8 mouse cellular contexts compared by ENCODE assay signal in the genomic region with DNA sequence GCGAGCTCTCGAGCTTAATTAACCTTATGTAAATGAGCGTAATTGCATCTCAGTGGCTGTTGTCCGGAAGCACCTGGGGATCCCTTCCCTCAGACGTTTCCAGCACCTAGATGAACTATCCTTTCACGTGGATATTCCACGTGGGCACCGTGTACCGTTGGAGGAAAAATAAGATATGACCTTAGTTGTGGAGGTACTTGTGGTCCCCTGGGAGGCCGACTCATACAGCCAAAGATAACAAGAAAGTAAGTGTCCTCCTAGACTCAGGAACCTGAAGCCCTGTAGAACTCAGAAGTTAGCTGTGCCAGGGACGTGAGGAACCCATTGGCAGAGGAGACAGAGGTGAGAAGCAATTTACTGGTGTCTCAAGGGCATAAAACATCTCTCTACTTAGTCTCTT. TPM values are rescaled to one million over a fixed set of nuclear protein-coding genes. Genes with fewer than 3 reads are reported as not detected.
DNase-seq lines count a peak whose midpoint lies in the region; ATAC-seq and TF ChIP-seq lines count a peak whose summit lies in the region.

No protein-coding gene starts in this region.

- H3K4me2 ChIP-seq in kidney, postnatal 0 days (ENCODE audit: low read length) = peak overlapping the region; percentile 53
- no peak overlapping the region for H3K4me2 ChIP-seq in embryonic facial prominence, embryonic 11.5 days (ENCODE audit: low read depth, low read length)

- peaks cover 63% of the 10 kb centered on the region for H3K27me3 ChIP-seq in kidney, postnatal 0 days (ENCODE audit: insufficient read depth, low read length)
- H3K27me3 ChIP-seq in embryonic facial prominence, embryonic 11.5 days (ENCODE audit: control insufficient read depth, insufficient read depth, low read length) = peaks cover 59% of the 10 kb centered on the region

- no peak overlapping the region for H3K9ac ChIP-seq in kidney, postnatal 0 days (ENCODE audit: low read depth, low read length)
- H3K9ac ChIP-seq in embryonic facial prominence, embryonic 11.5 days (replicated peaks; ENCODE audit: low read length) = no peak overlapping the region

- no peak for DNase-seq in kidney, postnatal 0 days (ENCODE audit: low spot score)
- DNase-seq in kidney, postnatal 36 days = no peak
- no peak for DNase-seq in embryonic facial prominence, embryonic 11.5 days (ENCODE audit: low spot score)
- peak; percentile 60 for DNase-seq in induced T-regulatory cell, adult 2 months (ENCODE audit: low read depth)
- peak; percentile 27 for DNase-seq in neural tube, embryonic 10.5 days (ENCODE audit: extremely low spot score, low spot score)
- no peak for DNase-seq in frontal cortex, postnatal 25 days (ENCODE audit: low spot score in 2 of 2)
- DNase-seq in gastrocnemius, adult 8-10 months (ENCODE audit: low spot score in 2 of 2) = no peak
- no peak for DNase-seq in thymus, postnatal 25 days

- no peaks in the 10 kb centered on the region for H3K9me3 ChIP-seq in kidney, postnatal 0 days (replicated peaks; ENCODE audit: low read length)
- no peaks in the 10 kb centered on the region for H3K9me3 ChIP-seq in embryonic facial prominence, embryonic 11.5 days (replicated peaks; ENCODE audit: control insufficient read depth, low read length)

- H3K36me3 ChIP-seq in kidney, postnatal 0 days (ENCODE audit: insufficient read depth, low read length) = no peaks in the 10 kb centered on the region
- H3K36me3 ChIP-seq in embryonic facial prominence, embryonic 11.5 days (replicated peaks; ENCODE audit: control insufficient read depth, insufficient read depth, low read depth, low read length) = no peaks in the 10 kb centered on the region

- 4% methylated on average over 11 of the region's 11 CpGs for WGBS in kidney, postnatal 0 days
- 4% methylated on average over 11 of the region's 11 CpGs for WGBS in embryonic facial prominence, embryonic 11.5 days

- peak overlapping the region; percentile 18; the same call in 1 of the 2 replicates for H3K4me3 ChIP-seq in kidney, postnatal 0 days (replicated peaks; ENCODE audit: low read depth, low read length)
- H3K4me3 ChIP-seq in embryonic facial prominence, embryonic 11.5 days (ENCODE audit: low read depth, low read length) = peak overlapping the region; percentile 16; the same call in 1 of the 2 replicates

- no peak for TF ChIP-seq CTCF in kidney, postnatal 0 days (IDR thresholded peaks at IDR 0.05; ENCODE audit: low read depth)

- no peak for ATAC-seq in kidney, postnatal 0 days (replicated peaks; ENCODE audit: low FRiP score, low read depth)
- ATAC-seq in embryonic facial prominence, embryonic 11.5 days (replicated peaks; ENCODE audit: insufficient number of reproducible peaks, low FRiP score, low TSS enrichment, low read depth) = no peak

- H3K4me1 ChIP-seq in kidney, postnatal 0 days (replicated peaks; ENCODE audit: insufficient read depth, low read length) = peaks cover 21% of the 10 kb centered on the region; the same call in 1 of the 2 replicates
- peaks cover 5% of the 10 kb centered on the region; the same call in 1 of the 2 replicates for H3K4me1 ChIP-seq in embryonic facial prominence, embryonic 11.5 days (ENCODE audit: control insufficient read depth, insufficient read depth, low read length)

- H3K27ac ChIP-seq in kidney, postnatal 0 days = no peak overlapping the region
- H3K27ac ChIP-seq in embryonic facial prominence, embryonic 11.5 days (replicated peaks; ENCODE audit: low read depth, low read length) = no peak overlapping the region

RNA-seq across cellular contexts. Expression of gene Skor1, which starts 13.4 kb away (rescaled TPM):
- not detected in 2 replicates for polyA plus RNA-seq in kidney, postnatal 0 days (2015; fragmentation: Nextera tagmentation; extraction: Ambion mirVana)
- polyA plus RNA-seq in embryonic facial prominence, embryonic 11.5 days (2014; fragmentation: Nextera tagmentation; extraction: Ambion mirVana) = 0.17 and 0.53 TPM in 2 replicates
- under 1 TPM in 3 of 4 experiments, not detected in 1; 0.07 to 0.13 (median 0.10) TPM for total RNA-seq in gastrocnemius, adult 8-10 months (2022)

Comparison
In these comparisons a context has a peak if more than half of its experiments do, and no peak if none do; other contexts are left out.
1. DNase-seq: peak in induced T-regulatory cell, adult 2 months (single experiment) and neural tube, embryonic 10.5 days (single experiment); none in kidney, postnatal 0 days (single experiment), kidney, postnatal 36 days (0 of 2), embryonic facial prominence, embryonic 11.5 days (single experiment), frontal cortex, postnatal 25 days (0 of 2), gastrocnemius, adult 8-10 months (0 of 2) and thymus, postnatal 25 days (single experiment).